Mouse (Mus musculus): ENCODE results near the gene Abca1. TPM values are rescaled to one million over a fixed set of nuclear protein-coding genes. Genes with fewer than 3 reads are reported as not detected.

Gene Abca1
- 8.5 and 9.3 TPM in 2 replicates for polyA plus RNA-seq (2016; fragmentation: Nextera tagmentation; extraction: Ambion mirVana)

GRCm38 (mm10) chr4:53159767-53160166, at the start of gene Abca1:
Gene Abca1, minus strand, starts transcription at chr4:53159895.
- under 1% methylated on average over 37 of the region's 37 CpGs for WGBS
- ATAC-seq (ENCODE audit: low FRiP score, low read depth): peak; percentile 96

GRCm38 (mm10) chr4:53204482-53204881, 44.8 kb upstream of the Abca1 start:
- no peak overlapping the region for H3K4me3 ChIP-seq
- H3K4me2 ChIP-seq (replicated peaks): no peak overlapping the region
- no peaks in the 10 kb centered on the region for H3K36me3 ChIP-seq
- no peak overlapping the region for H3K9ac ChIP-seq
- WGBS: 66% methylated on average over 7 of the region's 7 CpGs
- no peaks in the 10 kb centered on the region for H3K9me3 ChIP-seq
- no peaks in the 10 kb centered on the region for H3K4me1 ChIP-seq
- no peak for ATAC-seq (ENCODE audit: low FRiP score, low read depth)
- H3K27ac ChIP-seq: no peak overlapping the region
- H3K27me3 ChIP-seq (replicated peaks): no peaks in the 10 kb centered on the region

More at GRCm38 (mm10) chr4:53159767-53160166, at the start of gene Abca1:
- Histone ChIP-seq H3K4me2 (replicated peaks) (peak within 1 kb of the TSS; percentile 80), H3K4me3 (peak within 1 kb of the TSS; percentile 63), H3K9me3 (no peaks in the 10 kb centered on the region), H3K27ac (no peak within 1 kb of the TSS), H3K9ac (peak within 1 kb of the TSS; percentile 57), H3K4me1 (peaks cover 10% of the 10 kb centered on the region; the same call in 1 of the 2 replicates), H3K27me3 (replicated peaks) (no peaks in the 10 kb centered on the region), H3K36me3 (no peaks in the 10 kb centered on the region)

- H3K27ac ChIP-seq: no peak overlapping the region
- 75% methylated on average over 15 of the region's 15 CpGs for WGBS
Measured at GRCm38 (mm10) chr4:53203595-53204400, 44.1 kb upstream of the Abca1 start.

DNA sequence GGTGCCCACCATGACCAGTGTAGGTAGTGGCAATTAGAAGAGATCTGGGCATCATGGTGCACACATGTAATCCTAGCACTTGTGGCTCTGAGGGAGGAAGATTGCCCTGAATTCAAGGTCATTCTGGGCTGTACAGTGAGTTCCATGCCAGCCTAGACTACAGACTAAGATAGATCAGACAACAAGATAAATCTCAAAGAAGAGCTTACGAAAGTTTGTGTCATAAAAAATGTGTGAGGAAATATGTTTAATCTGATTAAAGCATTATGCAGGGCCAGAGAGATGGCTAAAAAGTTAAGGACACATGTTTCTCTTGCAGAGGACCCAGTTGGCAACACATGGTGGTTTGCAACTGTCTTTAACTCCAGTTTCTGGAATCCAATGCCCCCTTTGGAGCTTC, 40.6 kb upstream of the Abca1 start:
- Histone ChIP-seq H3K9ac (no peak overlapping the region), H3K4me1 (peaks cover 7% of the 10 kb centered on the region; the same call in 1 of the 2 replicates), H3K4me2 (replicated peaks) (no peak overlapping the region), H3K27ac (no peak overlapping the region), H3K36me3 (no peaks in the 10 kb centered on the region), H3K4me3 (no peak overlapping the region), H3K27me3 (replicated peaks) (no peaks in the 10 kb centered on the region), H3K9me3 (no peaks in the 10 kb centered on the region)
- 97% methylated on average over 1 of the region's 1 CpGs for WGBS
- ATAC-seq (ENCODE audit: low FRiP score, low read depth): no peak

More at GRCm38 (mm10) chr4:53203595-53204400, 44.1 kb upstream of the Abca1 start:
- no peak overlapping the region for H3K4me3 ChIP-seq
- ATAC-seq (ENCODE audit: low FRiP score, low read depth): no peak
- no peaks in the 10 kb centered on the region for H3K9me3 ChIP-seq
- no peaks in the 10 kb centered on the region for H3K27me3 ChIP-seq (replicated peaks)
- H3K4me1 ChIP-seq: no peaks in the 10 kb centered on the region
- H3K4me2 ChIP-seq (replicated peaks): no peak overlapping the region
- H3K9ac ChIP-seq: no peak overlapping the region
- no peaks in the 10 kb centered on the region for H3K36me3 ChIP-seq

DNA sequence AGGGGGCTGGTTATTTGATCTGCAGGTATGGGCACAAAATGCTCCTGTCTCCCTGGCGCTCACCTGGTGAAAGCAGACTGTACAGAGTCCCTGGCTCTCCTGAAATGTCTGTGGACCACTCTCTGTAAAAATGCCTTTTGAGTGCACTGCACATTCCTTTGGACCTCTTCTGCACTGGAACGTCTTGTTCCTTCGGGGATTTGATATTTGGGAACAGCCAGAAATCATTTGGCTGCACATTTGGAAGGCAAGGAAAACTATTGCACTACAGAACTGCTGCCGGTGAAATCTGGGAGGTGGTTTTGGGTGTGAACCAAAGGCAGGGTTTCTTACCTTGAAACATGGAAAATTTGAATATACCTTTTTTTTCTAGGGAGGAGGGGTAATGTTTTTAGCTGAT, 38.1 kb upstream of the Abca1 start:
- no peak overlapping the region for H3K27ac ChIP-seq
- 89% methylated on average over 4 of the region's 4 CpGs for WGBS
- ATAC-seq (ENCODE audit: low FRiP score, low read depth): no peak

GRCm38 (mm10) chr4:53196058-53196771, 36.5 kb upstream of the Abca1 start:
- H3K4me1 ChIP-seq: peaks cover 7% of the 10 kb centered on the region; the same call in 1 of the 2 replicates
- no peaks in the 10 kb centered on the region for H3K36me3 ChIP-seq
- 17% methylated on average over 24 of the region's 24 CpGs for WGBS
- 0 out of 2 replicates have a peak overlapping the region, but pooled peaks have one; percentile 17 for H3K9ac ChIP-seq
- no peaks in the 10 kb centered on the region for H3K9me3 ChIP-seq
- peak; percentile 99 for ATAC-seq (ENCODE audit: low FRiP score, low read depth)
- peak overlapping the region; percentile 40 for H3K4me3 ChIP-seq
- H3K4me2 ChIP-seq (replicated peaks): peak overlapping the region; percentile 57
- no peaks in the 10 kb centered on the region for H3K27me3 ChIP-seq (replicated peaks)
- no peak overlapping the region for H3K27ac ChIP-seq

More for the DNA sequence above, 38.1 kb upstream of the Abca1 start:
- H3K4me3 ChIP-seq: no peak overlapping the region
- H3K4me2 ChIP-seq (replicated peaks): no peak overlapping the region
- H3K9me3 ChIP-seq: no peaks in the 10 kb centered on the region
- H3K4me1 ChIP-seq: peaks cover 7% of the 10 kb centered on the region; the same call in 1 of the 2 replicates
- H3K36me3 ChIP-seq: no peaks in the 10 kb centered on the region
- H3K27me3 ChIP-seq (replicated peaks): no peaks in the 10 kb centered on the region
- no peak overlapping the region for H3K9ac ChIP-seq

DNA sequence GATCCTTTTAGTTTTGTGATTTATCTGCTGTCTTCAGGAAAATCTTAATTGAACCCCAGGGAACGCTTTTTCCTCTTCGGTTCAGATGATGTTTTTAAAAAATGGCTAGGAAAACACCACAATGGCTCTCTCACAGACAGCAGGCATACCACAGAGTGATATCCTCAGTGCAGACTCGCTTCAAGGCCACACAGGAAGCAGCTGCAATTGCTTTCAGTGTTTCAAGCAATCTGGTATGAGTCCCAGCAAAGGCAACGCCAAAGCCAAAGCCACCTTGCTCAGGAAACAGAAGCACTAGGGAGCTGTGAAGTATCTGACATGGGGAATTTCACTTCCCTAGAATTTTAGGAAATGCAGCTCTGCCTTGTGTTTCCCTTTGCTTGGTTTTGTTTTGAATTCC, 27.4 kb upstream of the Abca1 start:
- 37% methylated on average over 4 of the region's 4 CpGs for whole genome bisulfite sequencing
- Histone ChIP-seq H3K36me3 (no peaks in the 10 kb centered on the region), H3K4me1 (no peaks in the 10 kb centered on the region), H3K9me3 (no peaks in the 10 kb centered on the region), H3K4me3 (no peak overlapping the region), H3K27ac (no peak overlapping the region), H3K4me2 (replicated peaks) (no peak overlapping the region), H3K9ac (0 out of 2 replicates have a peak overlapping the region, but pooled peaks have one; percentile 6), H3K27me3 (replicated peaks) (no peaks in the 10 kb centered on the region)
- no peak for ATAC-seq (ENCODE audit: low FRiP score, low read depth)

GRCm38 (mm10) chr4:53186573-53186972, 26.9 kb upstream of the Abca1 start:
- Histone ChIP-seq H3K9ac (no peak overlapping the region), H3K36me3 (no peaks in the 10 kb centered on the region), H3K9me3 (no peaks in the 10 kb centered on the region), H3K4me3 (no peak overlapping the region), H3K27me3 (replicated peaks) (no peaks in the 10 kb centered on the region), H3K4me1 (no peaks in the 10 kb centered on the region), H3K27ac (0 out of 2 replicates have a peak overlapping the region, but pooled peaks have one; percentile 27), H3K4me2 (replicated peaks) (no peak overlapping the region)
- 56% methylated on average over 4 of the region's 4 CpGs for WGBS
- ATAC-seq (ENCODE audit: low FRiP score, low read depth): no peak

DNA sequence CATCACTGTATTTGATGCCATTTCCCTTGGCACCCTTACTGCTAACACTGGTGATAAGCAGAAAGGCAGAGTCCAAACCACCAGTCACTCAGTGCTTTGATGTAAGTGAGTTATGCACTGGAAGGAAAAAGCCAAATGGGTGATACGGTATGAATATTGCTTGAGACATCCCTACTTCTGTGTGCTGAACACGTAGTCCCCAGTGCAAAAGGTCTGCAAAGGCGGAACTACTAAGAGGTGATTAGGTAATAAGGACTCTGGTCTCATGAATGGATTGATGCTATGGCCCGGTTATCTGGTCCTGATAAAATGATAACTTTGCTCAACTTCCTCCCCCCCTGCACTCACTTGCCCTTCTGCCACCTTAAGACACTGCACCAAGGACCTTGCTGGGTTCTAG, 26.4 kb upstream of the Abca1 start:
- H3K27me3 ChIP-seq (replicated peaks): no peaks in the 10 kb centered on the region
- no peak overlapping the region for H3K27ac ChIP-seq
- no peak overlapping the region for H3K9ac ChIP-seq
- no peaks in the 10 kb centered on the region for H3K9me3 ChIP-seq
- H3K36me3 ChIP-seq: no peaks in the 10 kb centered on the region
- WGBS: 93% methylated on average over 4 of the region's 4 CpGs
- no peak overlapping the region for H3K4me3 ChIP-seq
- H3K4me2 ChIP-seq (replicated peaks): no peak overlapping the region
- H3K4me1 ChIP-seq: no peaks in the 10 kb centered on the region
- no peak for ATAC-seq (ENCODE audit: low FRiP score, low read depth)

- no peak overlapping the region for H3K27ac ChIP-seq
- no peak overlapping the region for H3K9ac ChIP-seq
- H3K9me3 ChIP-seq: no peaks in the 10 kb centered on the region
- H3K4me1 ChIP-seq: no peaks in the 10 kb centered on the region
- 88% methylated on average over 6 of the region's 6 CpGs for WGBS
- H3K4me2 ChIP-seq (replicated peaks): no peak overlapping the region
- H3K4me3 ChIP-seq: no peak overlapping the region
- H3K36me3 ChIP-seq: no peaks in the 10 kb centered on the region
- no peak for ATAC-seq (ENCODE audit: low FRiP score, low read depth)
- no peaks in the 10 kb centered on the region for H3K27me3 ChIP-seq (replicated peaks)
Measured at GRCm38 (mm10) chr4:53181479-53181878, 21.8 kb upstream of the Abca1 start.

DNA sequence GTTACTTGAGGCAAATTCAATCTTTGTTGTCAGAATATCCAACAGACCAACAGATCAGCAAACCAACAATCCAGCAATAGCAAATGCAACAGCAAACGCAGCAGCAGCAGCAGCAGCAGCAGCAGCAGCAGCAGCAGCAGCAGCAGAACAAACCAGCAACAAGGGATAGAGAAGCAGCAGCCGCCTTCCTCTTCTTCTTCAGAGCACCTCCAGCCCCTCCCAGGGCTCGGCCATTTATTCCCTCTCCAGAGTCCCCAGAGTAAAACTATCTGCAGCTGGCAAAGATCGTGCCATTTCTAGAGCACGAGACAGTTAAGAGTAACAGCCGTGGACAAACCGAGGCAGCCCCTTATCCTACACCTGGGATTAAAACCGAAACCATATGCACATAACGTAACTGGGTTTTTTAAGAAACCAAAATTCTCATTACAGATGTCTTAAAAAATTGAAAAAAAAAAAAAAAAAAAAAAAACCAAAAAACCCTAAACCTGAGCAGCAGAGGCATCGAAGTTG, 19.7 kb upstream of the Abca1 start:
- no peak overlapping the region for H3K27ac ChIP-seq
- no peak overlapping the region for H3K9ac ChIP-seq
- no peaks in the 10 kb centered on the region for H3K27me3 ChIP-seq (replicated peaks)
- H3K4me3 ChIP-seq: no peak overlapping the region
- no peak for ATAC-seq (ENCODE audit: low FRiP score, low read depth)
- H3K4me2 ChIP-seq (replicated peaks): no peak overlapping the region
- WGBS: 67% methylated on average over 10 of the region's 10 CpGs
- H3K9me3 ChIP-seq: no peaks in the 10 kb centered on the region
- no peaks in the 10 kb centered on the region for H3K4me1 ChIP-seq
- H3K36me3 ChIP-seq: no peaks in the 10 kb centered on the region

GRCm38 (mm10) chr4:53178489-53178888, 18.8 kb upstream of the Abca1 start:
- WGBS: 84% methylated on average over 7 of the region's 7 CpGs
- Histone ChIP-seq H3K9me3 (no peaks in the 10 kb centered on the region), H3K4me1 (no peaks in the 10 kb centered on the region), H3K4me2 (replicated peaks) (no peak overlapping the region), H3K36me3 (no peaks in the 10 kb centered on the region), H3K27me3 (replicated peaks) (no peaks in the 10 kb centered on the region), H3K4me3 (no peak overlapping the region), H3K9ac (no peak overlapping the region), H3K27ac (no peak overlapping the region)
- ATAC-seq (ENCODE audit: low FRiP score, low read depth): no peak

Measured in neural tube, embryonic 12.5 days (tissue).